Mouse (Mus musculus) ES-Bruce4 (cell line): ENCODE results near the gene Notch2. TPM values are rescaled to one million over a fixed set of nuclear protein-coding genes. Genes with fewer than 3 reads are reported as not detected.

ENCODE experiments used
- H3K27ac ChIP-seq: 2 replicates; pipeline ENCODE4 v1.5.1; 2012; ENCODE audit warnings: low read length, inconsistent platforms; ENCODE audit not compliant: insufficient read depth
- H3K27me3 ChIP-seq: 2 replicates; pipeline ENCODE4 v1.6.1; 2012; ENCODE audit warnings: mild to moderate bottlenecking, low read length, inconsistent platforms; ENCODE audit not compliant: control insufficient read depth, poor library complexity, insufficient read depth, severe bottlenecking
- H3K36me3 ChIP-seq: 2 replicates; pipeline ENCODE4 v1.6.1; 2012; ENCODE audit warnings: inconsistent platforms, mild to moderate bottlenecking, low read length, moderate library complexity; ENCODE audit not compliant: control insufficient read depth, poor library complexity, insufficient read depth, severe bottlenecking
- H3K4me1 ChIP-seq: one replicate; pipeline ENCODE4 v1.8.1; 2011; ENCODE audit warnings: low read length; ENCODE audit not compliant: control insufficient read depth, insufficient read depth
- H3K4me3 ChIP-seq: 2 replicates; pipeline ENCODE4 v1.5.1; 2011; ENCODE audit warnings: low read depth, mild to moderate bottlenecking, low read length
- H3K9ac ChIP-seq: 2 replicates; pipeline ENCODE4 v1.6.1; 2012; ENCODE audit warnings: low read depth, mild to moderate bottlenecking, inconsistent platforms; ENCODE audit not compliant: poor library complexity, severe bottlenecking
- H3K9me3 ChIP-seq: replicated peaks from 2 replicates; pipeline ENCODE4 v1.6.1; 2012; ENCODE audit warnings: mild to moderate bottlenecking, low read length, inconsistent platforms; ENCODE audit not compliant: control insufficient read depth, poor library complexity, insufficient read depth, severe bottlenecking
- CTCF ChIP-seq: IDR thresholded peaks from one replicate; pipeline ENCODE4 v1.8.1; 2011; ENCODE audit warnings: low read depth, low read length
- EP300 ChIP-seq: IDR thresholded peaks from 2 replicates; pipeline ENCODE4 v1.6.1; 2011; ENCODE audit warnings: low read depth, low read length; ENCODE audit not compliant: insufficient read depth
- POLR2A ChIP-seq: IDR thresholded peaks from one replicate; pipeline ENCODE4 v1.8.1; 2011; ENCODE audit warnings: low read length; ENCODE audit not compliant: insufficient read depth
- polyA plus RNA-seq: library from polyadenylated mRNA; stranded (reverse); fragments of >200 nt; gene quantifications from 2 replicates; pipeline ENCODE4 v1.2.4, GENCODE M21; 2011; ENCODE audit warnings: low read depth; ENCODE audit not compliant: missing spikeins, insufficient read depth, insufficient read length

Gene Notch2
- polyA plus RNA-seq, 1 experiment, result 23.2 TPM

DNA sequence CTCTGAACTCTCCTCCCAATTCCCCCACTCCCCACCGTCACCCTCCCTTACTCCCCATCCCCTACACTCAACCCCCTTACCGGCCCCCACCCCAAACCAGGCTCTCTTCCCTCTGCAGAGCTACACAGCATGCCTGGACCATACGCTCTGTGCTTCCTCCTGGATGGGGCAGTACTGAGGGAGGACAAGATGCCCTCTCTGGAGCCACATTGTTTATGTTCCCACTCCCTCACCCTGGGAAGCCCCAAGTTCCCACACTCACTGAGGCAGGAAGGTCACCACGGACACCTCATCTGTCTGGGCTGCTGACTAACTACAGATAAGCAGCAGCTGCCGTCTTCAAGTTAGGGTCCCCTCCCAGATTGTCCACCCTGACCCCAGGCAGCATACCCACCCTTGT is 41.1 kb upstream of the Notch2 start:
- Histone ChIP-seq H3K36me3 (no peaks in the 10 kb centered on the region), H3K9ac (no peak overlapping the region), H3K27ac (no peak overlapping the region), H3K4me1 (no peaks in the 10 kb centered on the region), H3K4me3 (no peak overlapping the region), H3K9me3 (no peaks in the 10 kb centered on the region), H3K27me3 (no peaks in the 10 kb centered on the region)
- TF ChIP-seq EP300 (no peak), CTCF (no peak), POLR2A (no peak)

DNA sequence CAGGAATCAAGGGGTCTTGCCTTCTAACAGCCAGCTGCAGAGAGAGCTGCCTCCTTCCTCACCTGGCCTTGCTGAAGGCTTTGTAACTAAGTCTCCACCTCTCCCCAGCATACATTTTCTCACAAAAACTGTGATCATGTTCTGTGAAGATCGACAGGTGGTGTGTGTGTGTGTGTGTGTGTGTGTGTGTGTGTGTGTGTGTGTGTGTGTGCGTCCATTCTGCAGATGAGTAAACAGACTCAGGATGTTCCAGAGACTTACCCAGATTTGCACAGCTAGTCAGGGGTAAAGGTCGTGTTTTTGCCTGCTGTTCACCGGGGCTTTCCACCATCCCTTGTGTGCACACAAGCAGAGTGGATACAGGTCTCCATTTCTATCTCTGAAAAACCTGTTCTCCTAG is 40.6 kb upstream of the Notch2 start:
- H3K27ac ChIP-seq, result no peak overlapping the region
- no peaks in the 10 kb centered on the region for H3K36me3 ChIP-seq
- H3K9me3 ChIP-seq, result no peaks in the 10 kb centered on the region
- no peaks in the 10 kb centered on the region for H3K27me3 ChIP-seq
- TF ChIP-seq EP300, result no peak
- no peak for TF ChIP-seq CTCF
- TF ChIP-seq POLR2A, result no peak
- H3K9ac ChIP-seq, result no peak overlapping the region
- H3K4me3 ChIP-seq, result no peak overlapping the region
- no peaks in the 10 kb centered on the region for H3K4me1 ChIP-seq

DNA sequence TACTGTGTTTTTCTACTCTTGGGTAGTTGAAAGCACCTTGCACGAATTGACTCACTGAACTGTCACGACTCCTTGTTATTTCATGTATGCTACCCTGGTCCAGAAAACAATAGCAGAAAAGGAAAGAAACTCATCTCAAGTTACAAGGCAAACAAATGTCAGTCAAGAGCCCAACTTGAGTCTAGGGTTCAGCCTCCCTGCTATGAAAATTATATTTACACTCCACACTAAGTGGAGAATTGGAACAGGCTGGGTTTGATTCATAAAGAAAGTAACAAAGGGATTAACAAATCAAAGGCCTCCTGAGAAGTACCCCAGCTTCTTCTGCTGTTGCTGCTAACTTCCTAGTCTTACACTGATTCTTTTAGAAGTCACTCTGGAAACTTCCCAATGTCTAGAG is 40.0 kb upstream of the Notch2 start:
- Histone ChIP-seq H3K36me3 (no peaks in the 10 kb centered on the region), H3K4me1 (peaks cover under 1% of the 10 kb centered on the region), H3K27ac (no peak overlapping the region), H3K9me3 (no peaks in the 10 kb centered on the region), H3K4me3 (no peak overlapping the region), H3K9ac (no peak overlapping the region), H3K27me3 (no peaks in the 10 kb centered on the region)
- no peak for TF ChIP-seq EP300
- TF ChIP-seq POLR2A, result no peak
- TF ChIP-seq CTCF, result no peak

DNA sequence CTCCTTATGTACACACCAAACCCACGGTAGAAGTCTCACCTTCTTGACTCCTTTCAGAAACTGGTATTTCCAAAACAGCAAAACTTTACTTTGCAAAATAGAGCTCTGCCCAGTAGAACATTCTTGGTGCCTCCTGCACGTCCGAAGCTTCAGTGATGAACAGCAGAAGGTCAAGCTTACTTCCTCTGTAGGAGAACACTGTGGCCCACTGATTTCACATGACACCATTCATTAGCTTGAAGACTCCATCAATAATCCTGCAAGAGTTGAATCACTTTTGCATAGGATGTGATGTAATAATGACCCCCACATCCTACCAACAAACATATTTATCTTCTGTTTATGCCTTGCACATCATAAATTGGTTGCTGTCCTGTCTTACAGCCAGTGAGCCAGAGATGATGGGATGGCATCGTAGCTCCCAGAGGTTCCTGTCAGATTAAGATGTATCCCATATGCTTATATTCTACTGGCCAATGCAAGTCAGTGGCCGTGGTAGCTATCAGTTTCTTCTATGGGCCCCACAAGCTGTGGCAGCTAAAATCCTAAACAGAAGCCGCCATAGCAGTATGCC is 39.0 kb upstream of the Notch2 start:
- TF ChIP-seq CTCF (no peak), POLR2A (no peak), EP300 (no peak)
- H3K36me3 ChIP-seq, result no peaks in the 10 kb centered on the region
- no peaks in the 10 kb centered on the region for H3K9me3 ChIP-seq
- H3K27ac ChIP-seq, result no peak overlapping the region
- H3K4me3 ChIP-seq, result no peak overlapping the region
- H3K27me3 ChIP-seq, result no peaks in the 10 kb centered on the region
- H3K4me1 ChIP-seq, result peaks cover 2% of the 10 kb centered on the region
- H3K9ac ChIP-seq, result no peak overlapping the region

DNA sequence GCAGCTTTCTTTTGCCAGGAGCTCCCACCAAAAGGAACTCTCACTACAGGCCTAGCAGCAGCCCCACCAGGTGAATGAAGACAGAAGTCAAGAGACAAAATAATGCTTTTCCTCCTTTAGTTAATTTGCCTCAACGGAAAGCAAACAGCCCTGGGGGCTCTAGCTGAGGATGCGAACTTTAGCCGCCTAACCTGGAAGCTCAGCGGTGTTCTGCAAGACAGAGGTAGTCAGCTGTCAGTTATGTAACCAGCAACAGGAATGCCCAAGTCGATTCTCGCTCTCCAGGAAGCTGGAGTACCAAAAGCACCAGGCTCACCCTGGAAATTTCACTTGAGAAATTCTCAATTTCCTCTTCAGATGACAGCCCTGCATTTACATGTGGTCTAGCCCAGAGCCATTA is 36.6 kb upstream of the Notch2 start:
- Histone ChIP-seq H3K4me1 (peaks cover 2% of the 10 kb centered on the region), H3K9ac (no peak overlapping the region), H3K9me3 (no peaks in the 10 kb centered on the region), H3K27me3 (no peaks in the 10 kb centered on the region), H3K36me3 (no peaks in the 10 kb centered on the region), H3K27ac (no peak overlapping the region), H3K4me3 (no peak overlapping the region)
- TF ChIP-seq EP300 (no peak), POLR2A (no peak), CTCF (no peak)

DNA sequence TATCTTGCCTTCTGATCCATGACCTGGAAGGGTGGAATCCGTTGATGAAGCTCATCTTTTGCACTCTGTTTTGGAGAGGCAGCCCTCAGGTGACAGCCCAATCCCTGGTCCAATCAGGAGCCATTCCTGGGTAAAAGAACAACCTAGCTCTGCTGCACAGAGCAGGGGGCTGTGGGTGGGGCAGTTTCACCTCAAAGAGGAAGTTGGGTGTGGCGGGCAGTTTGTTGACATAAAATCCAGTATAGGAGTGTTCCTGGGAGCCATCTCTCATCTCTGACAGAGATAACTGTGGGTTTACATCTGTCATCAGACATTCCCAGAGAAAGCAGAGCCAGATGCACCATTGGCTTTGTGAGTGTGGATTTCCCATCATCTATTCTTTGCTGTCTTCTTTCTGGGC is 34.6 kb upstream of the Notch2 start:
- Histone ChIP-seq H3K9me3 (no peaks in the 10 kb centered on the region), H3K27me3 (no peaks in the 10 kb centered on the region), H3K27ac (no peak overlapping the region), H3K4me1 (peaks cover 2% of the 10 kb centered on the region), H3K4me3 (no peak overlapping the region), H3K36me3 (no peaks in the 10 kb centered on the region), H3K9ac (no peak overlapping the region)
- TF ChIP-seq EP300 (no peak), POLR2A (no peak), CTCF (no peak)
